Mouse (Mus musculus) bone marrow, adult 2 months (tissue): ENCODE measurements around the gene Lrp10.

Experiments
- CTCF ChIP-seq: fragments of 200-500 bp; IDR thresholded peaks from 2 replicates; pipeline ENCODE4 v1.5.1; 2011; ENCODE audit warnings: low read length, control low read depth; ENCODE audit not compliant: control insufficient read depth, insufficient read depth
- POLR2A ChIP-seq: fragments of 200-500 bp; IDR thresholded peaks from 2 replicates; pipeline ENCODE4 v1.6.1; 2011; ENCODE audit warnings: low read depth, mild to moderate bottlenecking, control low read depth, low read length, borderline replicate concordance; ENCODE audit not compliant: control insufficient read depth

DNA sequence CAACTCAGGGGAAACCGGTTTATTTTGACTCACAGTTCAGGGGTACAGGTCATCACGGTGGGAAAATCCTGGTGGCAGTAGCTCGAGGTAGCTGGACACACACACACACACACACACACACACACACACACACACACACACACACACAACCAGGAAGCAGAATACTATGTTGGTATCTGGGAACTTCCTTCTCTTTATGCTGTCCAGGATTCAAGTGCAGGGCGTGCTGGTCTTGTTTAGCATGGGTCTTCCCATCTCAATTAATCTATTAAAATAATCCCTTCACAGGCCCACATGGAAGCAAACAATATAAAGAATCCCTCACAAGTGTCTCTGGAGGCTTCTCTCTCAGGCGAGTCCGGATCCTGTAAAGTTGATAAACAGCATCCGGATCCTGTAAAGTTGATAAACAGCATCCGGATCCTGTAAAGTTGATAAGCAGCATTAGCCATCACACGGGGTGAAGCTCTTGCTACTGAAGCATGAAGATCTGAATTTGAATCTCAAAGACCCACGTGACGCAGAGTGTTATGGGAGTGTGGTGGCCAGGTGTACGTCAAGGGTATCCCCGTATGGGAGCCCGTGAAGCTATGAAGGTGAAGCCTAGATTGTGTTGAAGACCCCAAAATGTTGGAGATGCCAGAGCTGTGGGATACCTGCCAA is 5.9 kb upstream of the Lrp10 start:
- no peak for TF ChIP-seq POLR2A
- TF ChIP-seq CTCF = no peak
